Mouse (Mus musculus): ENCODE measurements around the gene Olfr994. TPM values are rescaled to one million over a fixed set of nuclear protein-coding genes. Genes with fewer than 3 reads are reported as not detected.

Olfr994 gene
- total and polyA plus RNA-seq, 2 experiments from 2014 or later, result not detected

- 59% methylated on average over 2 of the region's 2 CpGs for WGBS
- TF ChIP-seq CTCF (IDR thresholded peaks at IDR 0.05), result no peak
Observed at GRCm38 (mm10) chr2:85409369-85409768, 26.9 kb downstream of the Olfr994 start, which contains the start of gene Olfr992. Gene Olfr992, minus strand, starts transcription at chr2:85409469.

More at GRCm38 (mm10) chr2:85409369-85409768, 26.9 kb downstream of the Olfr994 start, which contains the start of gene Olfr992:
- ATAC-seq (ENCODE audit: low FRiP score) (no peak), DNase-seq (ENCODE audit: low spot score) (no peak)
- H3K4me1 ChIP-seq (ENCODE audit: insufficient read depth, low read length), result no peaks in the 10 kb centered on the region
- no peaks in the 10 kb centered on the region for H3K36me3 ChIP-seq (ENCODE audit: insufficient read depth, low read length)
- no peak within 1 kb of the TSS for H3K4me3 ChIP-seq (ENCODE audit: low read depth, low read length)
- no peaks in the 10 kb centered on the region for H3K27me3 ChIP-seq (ENCODE audit: insufficient read depth, low read length)
- H3K4me2 ChIP-seq (ENCODE audit: low read depth, low read length, poor library complexity, severe bottlenecking), result no peak within 1 kb of the TSS
- no peak within 1 kb of the TSS for H3K9ac ChIP-seq (replicated peaks; ENCODE audit: low read length, poor library complexity, severe bottlenecking)
- no peaks in the 10 kb centered on the region for H3K9me3 ChIP-seq (ENCODE audit: low read length)
- H3K27ac ChIP-seq (ENCODE audit: low read depth, low read length), result no peak within 1 kb of the TSS

Other genes with a start within 250 kb of the Olfr994 start
- gene Lrrc55, start 239.3 kb downstream of the Olfr994 start, total RNA-seq (2014; rRNA removed), result 29.6 and 32.3 TPM in 2 replicates
- 10.9 and 11.5 TPM in 2 replicates for gene Lrrc55, start 239.3 kb downstream of the Olfr994 start, polyA plus RNA-seq (2015; fragmentation: Nextera tagmentation; extraction: Ambion mirVana)
- not detected in 2 replicates for gene Olfr987, start 97.1 kb downstream of the Olfr994 start, total RNA-seq (2014; rRNA removed)
- not detected in 2 replicates for gene Olfr987, start 97.1 kb downstream of the Olfr994 start, polyA plus RNA-seq (2015; fragmentation: Nextera tagmentation; extraction: Ambion mirVana)
- not detected in 2 replicates for gene Olfr988, start 73.2 kb downstream of the Olfr994 start, total RNA-seq (2014; rRNA removed)
- not detected in 2 replicates for gene Olfr988, start 73.2 kb downstream of the Olfr994 start, polyA plus RNA-seq (2015; fragmentation: Nextera tagmentation; extraction: Ambion mirVana)
- gene Olfr992, start 27.0 kb downstream of the Olfr994 start, total RNA-seq (2014; rRNA removed), result not detected in 2 replicates
- not detected in 2 replicates for gene Olfr992, start 27.0 kb downstream of the Olfr994 start, polyA plus RNA-seq (2015; fragmentation: Nextera tagmentation; extraction: Ambion mirVana)
- gene Olfr993, start 21.6 kb downstream of the Olfr994 start, total RNA-seq (2014; rRNA removed), result not detected in 2 replicates
- not detected in 2 replicates for gene Olfr993, start 21.6 kb downstream of the Olfr994 start, polyA plus RNA-seq (2015; fragmentation: Nextera tagmentation; extraction: Ambion mirVana)
- not detected in 2 replicates for gene Olfr995, start 7.2 kb upstream of the Olfr994 start, total RNA-seq (2014; rRNA removed)
- gene Olfr995, start 7.2 kb upstream of the Olfr994 start, polyA plus RNA-seq (2015; fragmentation: Nextera tagmentation; extraction: Ambion mirVana), result not detected in 2 replicates
- gene 4833423E24Rik, start 82.6 kb upstream of the Olfr994 start, total RNA-seq (2014; rRNA removed), result 0.05 and 0.24 TPM in 2 replicates
- gene 4833423E24Rik, start 82.6 kb upstream of the Olfr994 start, polyA plus RNA-seq (2015; fragmentation: Nextera tagmentation; extraction: Ambion mirVana), result 0.41 and 0.56 TPM in 2 replicates
- gene Olfr996, start 142.8 kb upstream of the Olfr994 start, total RNA-seq (2014; rRNA removed), result not detected in 2 replicates
- not detected in 2 replicates for gene Olfr996, start 142.8 kb upstream of the Olfr994 start, polyA plus RNA-seq (2015; fragmentation: Nextera tagmentation; extraction: Ambion mirVana)
- gene Olfr998, start 152.5 kb upstream of the Olfr994 start, total RNA-seq (2014; rRNA removed), result not detected in 2 replicates
- not detected in 2 replicates for gene Olfr998, start 152.5 kb upstream of the Olfr994 start, polyA plus RNA-seq (2015; fragmentation: Nextera tagmentation; extraction: Ambion mirVana)
- not detected in 2 replicates for gene Olfr1000, start 175.5 kb upstream of the Olfr994 start, total RNA-seq (2014; rRNA removed)
- not detected in 2 replicates for gene Olfr1000, start 175.5 kb upstream of the Olfr994 start, polyA plus RNA-seq (2015; fragmentation: Nextera tagmentation; extraction: Ambion mirVana)
- gene Olfr1002, start 214.3 kb upstream of the Olfr994 start, total RNA-seq (2014; rRNA removed), result not detected in 2 replicates
- gene Olfr1002, start 214.3 kb upstream of the Olfr994 start, polyA plus RNA-seq (2015; fragmentation: Nextera tagmentation; extraction: Ambion mirVana), result not detected in 2 replicates
- not detected in 2 replicates for gene Olfr154, start 228.0 kb upstream of the Olfr994 start, total RNA-seq (2014; rRNA removed)
- not detected in 2 replicates for gene Olfr154, start 228.0 kb upstream of the Olfr994 start, polyA plus RNA-seq (2015; fragmentation: Nextera tagmentation; extraction: Ambion mirVana)
- not detected in 2 replicates for gene Olfr1006, start 242.3 kb upstream of the Olfr994 start, total RNA-seq (2014; rRNA removed)
- gene Olfr1006, start 242.3 kb upstream of the Olfr994 start, polyA plus RNA-seq (2015; fragmentation: Nextera tagmentation; extraction: Ambion mirVana), result not detected in 2 replicates

Measured in midbrain, postnatal 0 days (tissue).